Mouse (Mus musculus): ENCODE results near the gene Hdhd5.

DNA sequence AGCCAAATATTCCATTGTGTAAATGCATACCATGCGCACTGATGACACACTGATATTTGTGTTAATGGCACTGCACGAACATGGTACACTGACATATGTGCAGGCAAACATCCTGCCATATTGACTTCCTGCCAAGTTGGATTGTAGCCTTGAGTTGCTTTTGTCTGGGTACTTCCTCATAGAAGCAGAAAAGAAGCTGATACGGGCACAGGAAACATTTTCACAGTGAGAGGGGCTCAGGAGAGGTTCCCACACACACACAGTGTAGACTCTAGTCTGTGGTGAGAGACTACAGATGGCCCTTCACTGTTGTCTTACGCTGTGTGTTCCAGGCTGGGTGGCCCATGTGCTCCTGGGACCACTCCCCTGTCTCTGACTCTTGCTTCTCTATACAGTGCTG, 15.9 kb upstream of the Hdhd5 start:
- no peak for TF ChIP-seq CTCF (IDR thresholded peaks at IDR 0.05; ENCODE audit: low read depth)
- TF ChIP-seq EP300 (IDR thresholded peaks at IDR 0.05; ENCODE audit: low read depth), result no peak

All from liver, postnatal 0 days (tissue).